Mouse (Mus musculus) heart, adult 8-10 months (tissue): ENCODE results near the gene Apba1. TPM values are rescaled to one million over a fixed set of nuclear protein-coding genes. Genes with fewer than 3 reads are reported as not detected.

Experiments used
- DNase-seq: peaks from one replicate; pipeline ENCODE4 v3.0.0; 2022; ENCODE audit warnings: low spot score
- total RNA-seq, 4 experiments: library from RNA; stranded (reverse); gene quantifications; 2 replicates each; pipeline ENCODE4 v1.2.4; 2022

Gene Apba1
- total RNA-seq, 4 experiments from 2014 or later: 2.7 to 3.8 (median 3.4) TPM

DNA sequence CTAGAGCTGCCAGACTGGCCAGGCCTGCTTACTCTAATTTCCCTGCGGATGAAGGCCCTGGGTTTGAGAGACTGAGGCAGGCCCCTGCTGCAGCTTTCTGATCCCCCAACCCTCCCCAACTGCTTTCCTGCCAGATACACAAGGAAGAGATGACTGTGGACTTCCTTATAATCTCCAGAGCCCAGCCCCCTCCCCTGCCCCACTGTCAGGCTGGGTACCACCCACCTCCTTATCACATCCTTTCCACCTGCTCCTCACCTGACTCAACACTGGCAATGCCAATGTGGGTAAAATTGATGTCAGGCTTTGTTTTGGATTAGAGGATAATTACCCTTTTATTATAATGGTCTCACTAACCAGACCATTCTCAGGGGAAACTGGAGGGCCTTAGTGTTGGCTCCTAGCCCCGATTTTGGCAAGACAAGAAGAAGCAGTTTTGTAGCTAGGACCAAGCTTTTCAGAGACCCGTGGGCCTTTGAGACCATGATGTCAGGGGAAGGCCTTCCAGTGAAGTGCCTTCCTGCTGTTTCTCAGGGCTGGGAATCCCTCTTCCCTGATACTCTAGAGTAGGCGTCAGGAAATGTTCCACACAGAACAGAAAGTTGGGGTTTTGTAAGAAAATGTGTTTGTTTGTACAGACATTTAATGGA, 44.7 kb downstream of the Apba1 start:
- no peak for DNase-seq

DNA sequence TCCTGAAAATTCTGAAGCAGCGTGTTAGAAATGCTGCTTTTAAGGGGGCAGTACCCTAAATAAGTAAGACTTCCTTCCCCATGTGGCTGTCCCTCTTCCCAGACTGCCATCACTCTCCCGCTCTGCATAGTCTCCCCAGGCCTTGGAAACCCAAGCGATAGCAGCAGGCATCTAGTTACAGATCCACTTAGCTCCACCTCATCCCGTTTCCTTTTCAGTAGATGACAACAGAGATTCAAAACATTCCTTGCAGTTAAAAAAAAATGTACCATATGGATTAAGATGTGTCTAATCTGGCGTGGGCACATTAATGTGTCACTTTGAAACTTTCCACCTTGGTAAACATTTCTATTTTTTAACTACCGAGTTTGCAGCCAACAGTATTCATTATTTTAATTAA, 48.1 kb downstream of the Apba1 start:
- DNase-seq: no peak

DNA sequence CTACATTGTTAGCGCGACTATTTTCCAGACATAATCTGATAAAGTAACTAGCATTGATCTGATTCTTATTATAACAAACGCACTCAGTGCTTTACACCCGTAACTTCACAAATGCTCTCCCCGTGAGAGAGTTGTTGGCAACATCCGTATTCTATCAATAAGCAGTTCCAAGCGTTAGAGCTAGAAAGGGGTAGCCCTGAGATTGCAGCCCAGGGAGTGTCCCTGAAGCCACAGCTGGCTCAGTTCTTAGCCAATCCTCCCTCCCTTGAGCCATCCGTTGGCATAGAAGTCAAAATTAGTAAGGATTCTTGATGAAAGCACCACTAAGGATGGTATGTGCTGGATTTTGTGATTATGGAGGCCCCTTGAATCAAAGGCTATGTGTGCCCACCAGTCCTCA, 48.7 kb downstream of the Apba1 start:
- peak; percentile 36 for DNase-seq

DNA sequence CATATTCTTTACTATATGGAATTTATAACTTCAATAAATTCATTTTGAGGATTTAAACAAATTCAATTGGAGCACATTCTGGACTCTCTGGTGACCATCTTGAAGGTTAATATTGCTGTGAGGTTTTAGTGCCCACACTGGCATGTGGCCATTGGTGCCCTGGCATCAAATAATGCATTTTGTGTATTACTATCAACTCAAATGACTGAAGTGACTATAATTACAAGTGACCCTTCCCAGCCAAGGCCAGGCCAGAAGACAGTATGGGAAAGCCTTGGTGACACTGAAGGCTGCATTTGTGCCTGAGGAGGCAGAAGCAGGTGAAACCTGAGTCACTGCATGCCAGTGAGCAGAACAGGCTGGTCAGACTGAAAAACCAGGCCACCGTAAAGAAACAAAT, 50.5 kb downstream of the Apba1 start:
- DNase-seq: no peak

DNA sequence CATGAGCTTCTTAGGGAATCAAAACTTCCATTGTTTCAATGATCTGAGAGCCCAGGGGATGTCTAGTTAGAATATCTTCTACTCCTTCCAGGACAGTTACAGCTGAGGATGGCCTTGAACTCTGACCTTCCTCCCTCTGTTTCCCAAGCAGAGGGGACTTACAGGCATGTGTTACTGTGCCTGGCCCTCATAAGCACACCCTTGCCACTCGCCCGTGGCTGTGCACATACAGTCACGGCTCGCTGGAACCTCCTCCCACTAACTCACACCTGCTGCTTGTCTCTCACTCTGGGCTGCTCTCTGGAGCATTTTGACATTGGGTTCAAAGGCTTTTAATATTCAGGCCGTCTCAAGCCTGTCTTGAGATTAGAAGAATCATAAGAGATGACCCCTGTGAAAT, 51.8 kb downstream of the Apba1 start:
- DNase-seq: no peak

DNA sequence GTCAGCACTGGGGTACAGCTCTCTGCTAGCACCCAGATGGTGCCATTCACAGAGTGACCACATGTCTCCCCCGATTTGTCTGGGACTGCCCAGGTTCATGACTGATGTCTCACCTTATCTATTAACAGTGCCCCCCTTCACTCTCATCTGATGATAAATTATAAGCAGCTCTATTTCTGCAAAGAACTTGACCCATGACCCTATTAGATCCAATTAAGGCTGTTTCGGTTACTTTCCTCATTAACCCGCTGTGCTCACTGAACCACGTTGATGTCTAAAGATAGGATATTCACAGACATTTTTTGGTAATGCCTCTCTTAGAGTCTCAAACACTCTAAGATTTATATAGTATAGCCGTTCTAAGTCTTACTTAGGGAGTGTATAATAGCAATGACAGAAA, 52.3 kb downstream of the Apba1 start:
- DNase-seq: no peak

DNA sequence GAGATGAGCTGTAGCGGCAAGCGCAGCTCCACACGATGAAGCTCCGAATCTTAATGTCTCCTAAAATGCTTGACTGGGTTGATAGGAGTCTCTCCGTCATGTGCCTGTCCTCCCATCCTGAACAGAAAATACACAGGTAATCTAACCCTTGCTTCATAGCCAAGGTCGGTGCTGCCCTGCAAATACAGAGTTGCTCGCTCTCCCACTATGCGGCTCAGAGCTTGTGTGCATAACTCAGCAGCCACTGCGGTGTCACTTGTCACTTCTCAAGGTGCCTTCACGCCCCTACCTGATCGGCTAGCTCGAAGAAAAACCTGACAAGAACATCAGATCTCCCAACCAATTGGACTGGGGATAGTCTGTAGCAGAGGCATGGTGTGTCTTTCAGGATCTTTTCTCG, 58.1 kb downstream of the Apba1 start:
- DNase-seq: no peak

DNA sequence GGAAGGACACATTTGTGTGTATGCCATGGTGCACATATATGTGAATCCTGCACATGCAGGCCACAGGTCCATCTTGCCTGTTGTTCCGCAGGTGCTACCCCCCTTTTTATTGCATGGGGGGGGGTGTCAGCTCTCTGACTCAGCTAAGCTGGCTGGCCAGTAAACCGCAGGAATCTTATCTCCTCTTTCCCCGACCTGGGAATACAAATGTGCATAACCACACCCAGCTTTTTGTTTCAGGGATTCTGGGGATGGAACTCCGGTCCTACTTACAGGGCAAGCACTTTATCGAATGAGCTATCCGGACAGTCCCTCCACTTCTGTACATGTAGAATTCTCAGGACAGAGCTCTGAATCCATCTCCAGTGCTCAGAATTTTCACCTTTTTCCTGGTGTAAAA, 58.5 kb downstream of the Apba1 start:
- no peak for DNase-seq

DNA sequence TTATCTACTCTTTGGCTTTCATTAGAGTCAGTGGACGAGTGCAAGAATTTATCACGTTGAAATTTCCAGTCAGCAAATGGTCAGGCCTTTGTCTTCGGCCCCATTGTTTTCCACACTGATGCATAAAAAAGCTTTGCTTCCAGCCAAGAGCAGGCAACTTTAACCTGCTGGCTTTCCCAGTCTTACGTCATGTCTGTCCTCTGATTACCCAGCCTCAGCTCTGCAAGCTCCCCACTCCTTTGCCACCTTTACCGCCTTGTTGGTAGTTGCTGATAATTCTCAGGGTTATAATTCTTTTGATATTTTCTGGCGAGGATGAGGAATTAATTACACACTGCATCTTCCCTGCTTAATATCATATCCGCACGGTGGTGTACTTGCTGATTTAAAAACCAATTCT, 61.2 kb downstream of the Apba1 start:
- DNase-seq: no peak

DNA sequence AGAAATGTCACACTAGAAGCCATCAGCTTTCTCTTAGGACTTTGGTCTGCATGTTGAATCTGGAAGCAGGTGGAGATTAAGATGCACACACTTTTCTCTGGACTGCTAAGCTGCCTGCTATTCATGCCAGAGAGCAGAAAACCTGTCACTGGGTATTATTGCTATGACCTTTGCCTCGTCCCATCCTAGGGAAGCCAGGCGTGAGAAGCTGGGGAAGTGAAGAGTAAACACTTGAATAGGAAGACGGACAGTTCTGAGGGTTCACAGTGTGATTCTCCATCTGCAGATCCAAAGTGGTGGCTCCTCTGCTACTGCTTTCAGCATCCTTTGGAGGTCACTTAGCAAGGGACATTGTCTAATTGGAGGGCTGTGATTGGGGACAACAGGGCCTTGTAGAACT, 63.8 kb downstream of the Apba1 start:
- no peak for DNase-seq

DNA sequence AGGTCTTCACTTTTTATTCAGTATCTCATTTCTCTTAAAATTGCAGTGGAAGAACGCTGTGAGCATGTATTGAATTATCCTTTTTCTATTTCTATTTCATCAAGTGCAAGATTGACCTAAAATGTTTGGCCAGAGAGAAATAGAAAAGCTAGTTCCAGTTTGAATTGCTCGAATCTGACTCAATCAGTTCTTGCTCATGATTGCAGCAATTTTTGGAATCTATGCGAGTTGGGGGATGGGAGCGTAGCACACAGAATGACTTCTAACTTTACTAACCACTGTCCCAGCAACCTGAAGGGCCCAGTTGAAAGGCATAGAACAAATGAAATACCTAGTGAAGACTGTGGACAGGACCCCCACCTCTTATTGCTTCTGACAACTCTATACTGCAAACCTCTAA, 64.8 kb downstream of the Apba1 start:
- no peak for DNase-seq

DNA sequence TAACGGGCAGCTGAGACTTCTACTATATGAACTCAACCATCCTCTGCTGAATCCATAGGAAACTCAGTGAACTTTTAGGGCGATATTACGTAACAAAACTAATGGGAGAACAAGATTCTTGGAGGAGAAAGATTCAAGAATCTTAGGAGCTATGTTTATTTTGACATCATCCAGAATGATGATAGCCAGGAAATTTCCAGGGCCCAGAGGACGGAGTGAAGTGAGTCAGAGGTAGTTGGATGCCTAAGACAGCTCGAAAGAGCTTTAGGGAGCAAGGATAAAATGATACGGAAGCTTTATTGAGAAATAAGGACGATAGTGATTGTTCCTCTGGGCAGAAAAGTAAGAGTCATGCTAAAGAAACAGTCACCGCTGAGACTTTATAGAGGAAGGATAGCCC, 67.6 kb downstream of the Apba1 start:
- no peak for DNase-seq

DNA sequence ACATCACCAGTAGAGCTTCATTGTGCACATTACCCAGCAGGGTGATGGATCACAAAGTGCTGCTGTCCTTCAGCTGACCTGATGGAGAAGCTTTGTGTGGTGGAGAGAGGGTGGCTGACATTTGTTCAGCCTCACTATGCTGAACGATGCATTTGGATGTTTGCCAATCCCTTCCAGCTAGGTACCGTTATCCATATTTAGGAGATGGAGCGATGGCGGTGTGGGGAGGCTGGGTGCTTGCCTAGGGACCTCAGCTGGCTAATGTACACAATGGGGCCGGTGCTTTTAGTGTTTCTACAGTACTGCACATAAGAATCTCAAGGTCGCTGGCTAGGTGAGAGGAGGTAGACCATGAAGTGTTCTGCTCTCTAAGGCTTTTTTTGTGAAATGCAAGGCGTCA, 72.1 kb downstream of the Apba1 start:
- DNase-seq: no peak

DNA sequence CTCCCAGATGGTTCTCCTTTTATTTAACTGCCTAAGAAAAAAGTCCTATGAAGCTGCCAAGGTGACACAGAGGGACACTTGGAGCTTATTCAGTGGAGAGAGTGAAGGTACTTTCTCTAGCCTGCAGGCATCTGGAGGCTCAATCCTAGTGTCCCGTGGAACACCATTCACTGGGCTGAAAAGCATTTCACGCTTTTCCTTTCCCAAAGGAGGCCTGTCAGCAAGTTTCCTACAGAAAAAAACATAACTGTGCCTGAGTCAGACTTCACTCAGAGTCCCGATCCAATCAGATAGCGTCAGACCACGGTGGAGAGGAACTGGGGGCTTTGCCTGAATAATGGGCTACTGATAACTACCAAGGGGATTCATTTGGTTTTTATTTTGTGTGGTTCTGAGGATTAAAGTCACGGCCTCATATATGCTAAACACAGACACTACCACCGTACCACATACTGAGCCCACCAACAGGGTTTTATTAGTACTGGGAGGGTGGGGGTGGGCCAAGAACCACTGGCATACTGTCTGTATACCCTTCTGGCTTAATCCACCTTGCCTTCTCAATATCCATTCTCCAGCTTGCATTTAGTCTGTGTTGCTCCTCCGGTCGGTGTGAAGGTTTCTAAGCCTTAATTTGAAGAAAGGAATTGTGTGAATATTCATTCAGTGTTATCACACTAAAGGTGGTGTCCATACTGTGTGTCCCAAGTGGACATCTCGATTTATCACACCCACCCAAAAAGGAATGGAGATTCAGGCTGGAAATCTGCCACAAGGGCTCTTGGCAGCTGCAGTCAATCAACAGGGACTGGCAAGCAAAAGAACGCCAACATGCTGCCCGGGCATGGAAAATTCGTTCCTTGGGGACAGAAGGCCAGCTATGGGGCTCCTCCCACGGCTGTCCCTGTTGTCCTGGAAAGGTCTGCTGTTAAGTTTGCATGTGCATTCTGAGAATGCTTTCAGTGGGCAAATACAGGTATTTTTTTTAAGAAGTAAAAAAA, 75.3 kb downstream of the Apba1 start:
- DNase-seq: peak; percentile 29

DNA sequence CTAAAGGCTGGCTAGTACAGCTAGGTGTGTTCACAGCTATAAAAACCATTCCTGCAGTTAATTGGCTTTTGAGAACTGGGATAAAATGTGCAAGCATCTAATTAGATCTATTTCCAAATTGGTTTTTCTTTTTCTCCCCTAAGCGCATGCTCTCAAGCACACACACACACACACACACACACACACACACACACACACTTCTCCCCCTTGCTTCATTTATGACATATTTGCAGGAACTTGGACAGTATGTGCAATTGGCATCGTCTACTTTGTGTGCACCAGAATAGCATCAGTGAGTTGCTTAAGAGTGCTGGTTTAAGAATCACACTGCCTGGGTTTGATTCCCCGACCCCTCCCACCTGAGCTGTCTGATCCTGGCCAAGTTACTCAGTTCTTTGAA, 76.0 kb downstream of the Apba1 start:
- no peak for DNase-seq

DNA sequence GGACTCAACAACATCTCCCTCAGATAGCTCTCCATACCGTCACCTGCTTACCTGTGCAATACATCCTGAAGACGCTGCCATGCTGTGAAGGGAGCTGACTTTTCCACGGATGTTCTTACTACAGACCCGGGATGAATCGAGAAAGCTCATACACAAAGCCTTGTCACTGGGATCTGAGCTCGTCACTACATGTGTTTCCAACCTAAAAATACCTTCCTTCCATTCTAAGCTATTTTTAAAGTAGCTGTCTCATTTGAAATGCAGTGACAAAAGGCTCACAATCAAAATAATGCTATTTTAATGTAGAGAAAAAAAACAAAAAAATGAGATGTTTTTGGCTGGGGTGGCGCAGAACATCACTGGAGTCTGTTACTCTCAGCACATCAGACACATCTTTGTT, 97.1 kb downstream of the Apba1 start:
- no peak for DNase-seq

DNA sequence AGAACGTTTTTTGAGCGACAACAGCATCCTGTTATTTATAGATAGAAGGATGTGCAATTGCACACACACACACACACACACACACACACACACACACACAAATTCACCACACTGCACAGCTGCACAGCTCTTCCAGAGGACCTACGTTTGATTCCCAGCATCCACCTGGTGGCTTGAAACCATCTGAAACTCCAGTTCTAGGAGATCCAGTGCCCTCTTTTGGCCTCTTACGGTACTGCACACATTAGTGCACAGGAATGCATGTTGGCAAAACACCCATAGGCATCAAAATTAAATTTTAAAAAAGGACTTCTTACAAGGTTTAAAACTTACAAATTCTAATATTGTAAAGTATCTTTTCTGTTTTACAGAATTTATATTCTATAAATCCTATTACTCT, 99.4 kb downstream of the Apba1 start:
- no peak for DNase-seq

DNA sequence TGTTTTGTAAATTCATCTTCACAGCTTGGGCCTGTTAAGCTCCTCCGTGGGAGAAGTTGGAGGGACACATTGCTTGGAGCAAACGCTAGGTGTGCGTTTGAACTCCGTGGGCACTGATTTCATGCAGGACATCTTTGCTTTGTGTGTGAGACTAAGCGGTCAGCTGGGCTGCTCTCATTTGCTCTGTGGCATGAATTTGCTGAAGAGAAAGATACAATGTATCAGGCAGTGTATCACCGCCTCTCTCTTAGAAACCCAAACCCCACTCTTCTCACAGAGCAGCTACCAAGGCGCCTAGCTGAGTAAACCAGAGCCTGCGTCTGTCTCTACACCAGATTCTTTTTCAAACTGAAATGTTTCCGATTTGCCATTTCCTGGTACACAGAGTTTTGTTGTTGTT, 100.1 kb downstream of the Apba1 start:
- DNase-seq: no peak

DNA sequence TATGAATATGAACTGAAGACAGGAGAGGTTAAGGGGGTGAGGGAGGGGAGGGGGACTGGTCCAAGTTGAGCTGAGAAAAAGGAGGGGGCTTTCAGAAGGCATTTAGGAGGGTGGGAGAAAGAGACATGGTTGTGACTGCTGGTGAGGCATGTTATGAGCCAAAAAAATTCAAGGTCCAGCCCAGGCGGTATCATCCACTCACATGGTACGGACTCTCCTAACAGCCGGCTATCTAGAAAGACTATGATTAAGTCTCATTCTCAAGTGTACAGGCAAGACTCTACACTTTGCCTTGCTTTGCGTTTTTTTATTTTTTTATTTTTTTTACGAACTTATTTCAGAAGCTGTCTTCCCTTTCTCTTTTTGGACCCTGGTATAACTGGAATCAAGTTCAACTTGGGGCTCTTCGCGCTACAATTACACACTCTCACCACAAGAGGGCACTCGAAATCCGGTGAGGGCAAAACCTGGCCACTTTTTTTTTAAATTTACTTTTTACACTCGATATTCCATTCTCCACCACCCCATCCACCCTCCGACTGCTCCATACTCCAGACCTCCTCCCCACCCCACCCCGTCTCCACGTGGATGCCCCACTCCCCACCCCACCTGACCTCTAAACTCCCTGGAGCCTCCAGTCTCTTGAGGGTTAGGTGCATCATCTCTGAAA, 101.6 kb downstream of the Apba1 start:
- peak; percentile 40 for DNase-seq

DNA sequence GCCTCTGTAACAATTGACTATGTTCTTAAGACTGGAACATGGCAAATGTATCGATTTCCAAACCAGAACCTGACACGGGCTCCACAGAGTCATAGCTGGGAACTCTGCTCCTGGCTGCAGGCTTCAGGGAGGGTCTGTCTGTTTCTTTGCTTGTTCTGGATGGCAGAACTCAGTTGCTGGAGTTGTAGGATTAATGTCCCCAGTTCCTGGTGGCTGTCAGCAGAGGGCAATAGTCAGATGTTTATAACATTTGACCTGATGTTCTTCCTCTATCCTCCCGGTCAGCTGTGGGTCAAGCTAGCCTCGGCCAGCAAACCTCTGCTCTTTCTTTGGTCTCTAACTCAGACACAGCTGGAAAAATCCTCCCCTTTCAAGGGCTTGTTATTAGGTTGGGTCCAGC, 104.0 kb downstream of the Apba1 start:
- DNase-seq: peak; percentile 9

DNA sequence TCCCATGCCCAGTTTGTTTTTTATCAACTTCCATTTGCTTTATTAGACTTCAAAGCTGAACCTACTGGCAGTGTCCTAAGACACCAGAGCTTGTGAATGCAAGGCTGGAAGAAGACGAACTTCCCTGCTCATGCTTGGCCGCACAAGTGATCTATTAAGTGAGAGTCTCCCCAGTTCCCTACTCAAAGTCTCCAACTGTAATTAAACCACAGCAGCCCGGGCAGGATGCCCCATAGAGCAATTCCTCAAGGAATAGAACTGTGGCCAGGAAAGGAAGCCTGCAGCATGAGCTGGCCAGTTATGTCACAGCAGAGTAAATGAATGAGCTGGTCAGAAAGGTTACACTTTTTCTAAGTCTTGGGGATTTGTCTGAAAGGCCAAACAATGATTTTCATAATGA, 105.3 kb downstream of the Apba1 start:
- DNase-seq: peak; percentile 20

DNA sequence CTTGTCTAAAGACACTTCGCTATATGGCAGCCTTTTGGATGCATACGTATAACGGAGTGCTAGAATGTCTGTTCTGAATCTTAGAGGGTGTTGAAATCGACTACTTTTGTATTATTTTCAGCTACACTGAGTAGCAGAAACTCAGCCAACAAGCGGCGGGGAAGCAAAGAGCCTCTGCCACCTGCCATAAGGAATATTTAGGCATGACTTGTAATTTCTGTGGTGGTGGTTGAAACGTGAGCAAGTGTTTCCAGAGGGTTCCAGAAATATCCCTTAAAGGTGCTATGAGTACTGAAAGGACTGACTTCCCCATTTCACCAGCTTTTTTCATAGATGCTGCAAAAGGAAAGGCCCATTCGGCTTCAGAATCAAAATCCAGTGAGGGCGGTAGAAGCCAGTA, 107.4 kb downstream of the Apba1 start:
- no peak for DNase-seq

DNA sequence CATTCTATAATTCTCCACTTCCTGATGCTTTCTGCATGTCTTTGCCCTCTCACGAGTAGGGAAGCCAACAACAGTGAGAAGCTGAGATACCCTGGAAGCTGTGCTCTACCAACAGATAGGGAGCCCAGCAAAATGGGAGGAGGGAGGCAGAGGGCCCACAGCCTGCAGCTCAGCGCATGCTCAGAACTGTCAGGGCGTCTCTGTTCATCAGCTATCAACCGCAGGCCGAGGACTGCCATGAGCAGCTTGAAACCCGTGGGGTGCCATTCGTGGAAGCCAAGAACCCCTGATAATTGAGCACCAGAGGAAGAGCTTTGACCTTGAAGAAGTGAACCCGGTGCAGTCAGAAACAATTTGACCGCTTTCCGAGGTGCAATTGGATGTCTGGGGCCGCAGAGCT, 108.4 kb downstream of the Apba1 start:
- DNase-seq: no peak
